Mouse (Mus musculus) neural tube, embryonic 13.5 days (tissue): ENCODE data around the gene G6pc. TPM values are rescaled to one million over a fixed set of nuclear protein-coding genes. Genes with fewer than 3 reads are reported as not detected.
"Not testable (repeated sequence)": the region's sequence is repeated elsewhere in the genome, so short reads cannot be mapped to it uniquely, and the experiment has no call there.

Experiments
- ATAC-seq: fragments of 200-750 bp; cut with Nextera tagmentation; 2 replicates; pipeline ENCODE4 v1.8.0; 2017; ENCODE audit warnings: low read depth, mild to moderate bottlenecking, moderate TSS enrichment, moderate library complexity
- H3K27ac ChIP-seq: fragments of 300-500 bp; sonication (generic); replicated peaks from 2 replicates; pipeline ENCODE4 v1.5.1; 2015; ENCODE audit warnings: moderate library complexity, mild to moderate bottlenecking, inconsistent platforms
- H3K27me3 ChIP-seq: fragments of 300-500 bp; sonication (generic); 2 replicates; pipeline ENCODE4 v1.6.1; 2015; ENCODE audit warnings: mild to moderate bottlenecking, inconsistent platforms
- H3K36me3 ChIP-seq: fragments of 300-500 bp; sonication (generic); 2 replicates; pipeline ENCODE4 v1.6.1; 2015; ENCODE audit warnings: mild to moderate bottlenecking, inconsistent platforms
- H3K4me1 ChIP-seq: fragments of 300-500 bp; sonication (generic); replicated peaks from 2 replicates; pipeline ENCODE4 v1.6.1; 2015; ENCODE audit warnings: inconsistent platforms
- H3K4me2 ChIP-seq: fragments of 300-500 bp; sonication (generic); 2 replicates; pipeline ENCODE4 v1.6.1; 2015; ENCODE audit warnings: inconsistent platforms, mild to moderate bottlenecking, moderate library complexity
- H3K4me3 ChIP-seq: fragments of 300-500 bp; sonication (generic); 2 replicates; pipeline ENCODE4 v1.5.1; 2015; ENCODE audit warnings: mild to moderate bottlenecking, inconsistent platforms
- H3K9ac ChIP-seq: fragments of 300-500 bp; sonication (generic); 2 replicates; pipeline ENCODE4 v1.6.1; 2015; ENCODE audit warnings: moderate library complexity, mild to moderate bottlenecking, inconsistent platforms
- H3K9me3 ChIP-seq: fragments of 300-500 bp; sonication (generic); 2 replicates; pipeline ENCODE4 v1.6.1; 2016; ENCODE audit warnings: inconsistent platforms
- WGBS: fragments of 180-500 bp; shearing (Covaris S2); methylation state at CpG from one replicate; pipeline ENCODE4 v1.1.7; 2015; 5-methylcytosine and 5-hydroxymethylcytosine counted together
- polyA plus RNA-seq: library from polyadenylated mRNA; unstranded; fragments of >200 nt; fragmentation: Nextera tagmentation; extraction: Ambion mirVana; gene quantifications from 2 replicates; pipeline ENCODE4 v1.2.1, GENCODE M21; 2015

The G6pc gene
- not detected in 2 replicates for polyA plus RNA-seq

GRCm38 (mm10) chr11:101367326-101367935 is at the start of gene G6pc:
G6pc (plus strand) TSS chr11:101367561.
- Histone ChIP-seq H3K4me1 (no peaks in the 10 kb centered on the region), H3K27me3 (no peaks in the 10 kb centered on the region), H3K9ac (no peak within 1 kb of the TSS), H3K4me3 (no peak within 1 kb of the TSS), H3K4me2 (no peak within 1 kb of the TSS), H3K27ac (no peak within 1 kb of the TSS), H3K9me3 (no peaks in the 10 kb centered on the region), H3K36me3 (no peaks in the 10 kb centered on the region)
- WGBS: 89% methylated on average over 8 of the region's 8 CpGs
- no peak for ATAC-seq

GRCm38 (mm10) chr11:101323609-101324008 is 43.8 kb upstream of the G6pc start:
- H3K36me3 ChIP-seq: peaks cover 76% of the 10 kb centered on the region
- H3K27me3 ChIP-seq: no peaks in the 10 kb centered on the region
- no peak overlapping the region for H3K4me3 ChIP-seq
- no peaks in the 10 kb centered on the region for H3K4me1 ChIP-seq
- no peak overlapping the region for H3K4me2 ChIP-seq
- WGBS: 15% methylated on average over 4 of the region's 4 CpGs
- H3K9me3 ChIP-seq: no peaks in the 10 kb centered on the region
- H3K27ac ChIP-seq: no peak overlapping the region
- no peak overlapping the region for H3K9ac ChIP-seq
- ATAC-seq: peak; percentile 61

GRCm38 (mm10) chr11:101324763-101325162 is 42.6 kb upstream of the G6pc start, which contains the start of gene Aoc2:
Aoc2 (plus strand) TSS chr11:101325063.
- no peaks in the 10 kb centered on the region for H3K27me3 ChIP-seq
- no peaks in the 10 kb centered on the region; the same call in 1 of the 2 replicates for H3K4me1 ChIP-seq
- no peak within 1 kb of the TSS for H3K4me3 ChIP-seq
- no peak within 1 kb of the TSS for H3K27ac ChIP-seq
- no peak within 1 kb of the TSS for H3K9ac ChIP-seq
- WGBS: 93% methylated on average over 5 of the region's 5 CpGs
- no peaks in the 10 kb centered on the region for H3K9me3 ChIP-seq
- H3K4me2 ChIP-seq: no peak within 1 kb of the TSS
- H3K36me3 ChIP-seq: peaks cover 65% of the 10 kb centered on the region
- ATAC-seq: no peak

- not testable (repeated sequence) for H3K9me3 ChIP-seq, H3K4me2 ChIP-seq, ATAC-seq, H3K27me3 ChIP-seq, H3K9ac ChIP-seq, H3K4me1 ChIP-seq, H3K27ac ChIP-seq, H3K4me3 ChIP-seq
- 93% methylated on average over 11 of the region's 11 CpGs for WGBS
- peaks cover 60% of the 10 kb centered on the region for H3K36me3 ChIP-seq
Observed at GRCm38 (mm10) chr11:101325201-101325600, 42.2 kb upstream of the G6pc start.

- ATAC-seq: no peak
- H3K4me3 ChIP-seq: no peak overlapping the region
- WGBS: 85% methylated on average over 11 of the region's 11 CpGs
- H3K27ac ChIP-seq: no peak overlapping the region
- peaks cover 51% of the 10 kb centered on the region for H3K36me3 ChIP-seq
- no peaks in the 10 kb centered on the region; the same call in 1 of the 2 replicates for H3K4me1 ChIP-seq
- no peak overlapping the region for H3K4me2 ChIP-seq
- no peaks in the 10 kb centered on the region for H3K9me3 ChIP-seq
- no peaks in the 10 kb centered on the region for H3K27me3 ChIP-seq
- no peak overlapping the region for H3K9ac ChIP-seq
Observed at GRCm38 (mm10) chr11:101326147-101326546, 41.2 kb upstream of the G6pc start.

GRCm38 (mm10) chr11:101327311-101327710 is 40.0 kb upstream of the G6pc start:
- no peak overlapping the region for H3K9ac ChIP-seq
- WGBS: 56% methylated on average over 3 of the region's 3 CpGs
- no peaks in the 10 kb centered on the region for H3K27me3 ChIP-seq
- no peaks in the 10 kb centered on the region for H3K9me3 ChIP-seq
- H3K4me3 ChIP-seq: no peak overlapping the region
- ATAC-seq: no peak
- no peaks in the 10 kb centered on the region; the same call in 1 of the 2 replicates for H3K4me1 ChIP-seq
- no peak overlapping the region for H3K4me2 ChIP-seq
- H3K27ac ChIP-seq: no peak overlapping the region
- peaks cover 39% of the 10 kb centered on the region for H3K36me3 ChIP-seq

- H3K9ac ChIP-seq: no peak overlapping the region; the same call in 1 of the 2 replicates
- no peak for ATAC-seq
- peaks cover 22% of the 10 kb centered on the region for H3K36me3 ChIP-seq
- no peaks in the 10 kb centered on the region; the same call in 1 of the 2 replicates for H3K4me1 ChIP-seq
- no peaks in the 10 kb centered on the region for H3K27me3 ChIP-seq
- no peak overlapping the region for H3K4me2 ChIP-seq
- WGBS: 86% methylated on average over 6 of the region's 6 CpGs
- no peak overlapping the region for H3K4me3 ChIP-seq
- no peak overlapping the region for H3K27ac ChIP-seq
- H3K9me3 ChIP-seq: no peaks in the 10 kb centered on the region
Observed at GRCm38 (mm10) chr11:101328941-101329635, 38.3 kb upstream of the G6pc start.

- no peaks in the 10 kb centered on the region for H3K9me3 ChIP-seq
- H3K4me2 ChIP-seq: no peak within 1 kb of the TSS
- no peak within 1 kb of the TSS for H3K27ac ChIP-seq
- peaks cover 3% of the 10 kb centered on the region for H3K4me1 ChIP-seq
- H3K36me3 ChIP-seq: peaks cover 9% of the 10 kb centered on the region
- no peak within 1 kb of the TSS for H3K9ac ChIP-seq
- no peak within 1 kb of the TSS for H3K4me3 ChIP-seq
- no peaks in the 10 kb centered on the region for H3K27me3 ChIP-seq
- WGBS: 78% methylated on average over 7 of the region's 7 CpGs
- ATAC-seq: no peak
Observed at GRCm38 (mm10) chr11:101330371-101330924, 36.9 kb upstream of the G6pc start, which contains the start of gene Aoc3. Aoc3 (plus strand) TSS chr11:101330605.

GRCm38 (mm10) chr11:101330961-101331360 is 36.4 kb upstream of the G6pc start:
- H3K4me3 ChIP-seq, H3K4me2 ChIP-seq, H3K36me3 ChIP-seq, H3K27ac ChIP-seq, ATAC-seq, H3K4me1 ChIP-seq, H3K9ac ChIP-seq, H3K27me3 ChIP-seq, H3K9me3 ChIP-seq: not testable (repeated sequence)
- 87% methylated on average over 6 of the region's 6 CpGs for WGBS

- Histone ChIP-seq H3K27ac (no peak overlapping the region), H3K4me1 (peaks cover 9% of the 10 kb centered on the region), H3K4me2 (no peak overlapping the region), H3K4me3 (no peak overlapping the region), H3K9me3 (no peaks in the 10 kb centered on the region), H3K27me3 (no peaks in the 10 kb centered on the region), H3K36me3 (no peaks in the 10 kb centered on the region), H3K9ac (no peak overlapping the region)
- no peak for ATAC-seq
- 80% methylated on average over 3 of the region's 3 CpGs for WGBS
Observed at GRCm38 (mm10) chr11:101332537-101332936, 34.8 kb upstream of the G6pc start.

GRCm38 (mm10) chr11:101334023-101334422 is 33.3 kb upstream of the G6pc start:
- no peaks in the 10 kb centered on the region for H3K9me3 ChIP-seq
- H3K9ac ChIP-seq: no peak overlapping the region
- no peak overlapping the region for H3K4me2 ChIP-seq
- WGBS: 32% methylated on average over 10 of the region's 10 CpGs
- no peak for ATAC-seq
- no peaks in the 10 kb centered on the region for H3K27me3 ChIP-seq
- no peak overlapping the region for H3K27ac ChIP-seq
- peaks cover 24% of the 10 kb centered on the region for H3K4me1 ChIP-seq
- H3K4me3 ChIP-seq: no peak overlapping the region
- no peaks in the 10 kb centered on the region for H3K36me3 ChIP-seq

- WGBS: 3% methylated on average over 6 of the region's 6 CpGs
- H3K4me2 ChIP-seq: no peak overlapping the region
- peaks cover 24% of the 10 kb centered on the region for H3K4me1 ChIP-seq
- H3K27ac ChIP-seq: no peak overlapping the region
- no peak overlapping the region for H3K4me3 ChIP-seq
- no peaks in the 10 kb centered on the region for H3K9me3 ChIP-seq
- H3K27me3 ChIP-seq: no peaks in the 10 kb centered on the region
- no peak for ATAC-seq
- no peaks in the 10 kb centered on the region for H3K36me3 ChIP-seq
- H3K9ac ChIP-seq: no peak overlapping the region
Observed at GRCm38 (mm10) chr11:101334516-101334915, 32.8 kb upstream of the G6pc start.
